Mouse (Mus musculus) layer of hippocampus, adult 2 months (tissue): ENCODE data around the gene Vasp. TPM values are rescaled to one million over a fixed set of nuclear protein-coding genes. Genes with fewer than 3 reads are reported as not detected.

Experiments
- DNase-seq, 2 experiments: peaks; one replicate each; pipeline ENCODE4 v3.0.0; 2022; ENCODE audit warnings: low spot score in 2 of 2
- H3K27ac ChIP-seq: fragments of 200-600 bp; 2 replicates; pipeline ENCODE4 v1.8.1; 2022
- H3K4me3 ChIP-seq: fragments of 200-600 bp; 2 replicates; pipeline ENCODE4 v1.8.1; 2022; ENCODE audit warnings: mild to moderate bottlenecking
- CTCF ChIP-seq: fragments of 200-600 bp; conservative IDR thresholded peaks from 2 replicates; pipeline ENCODE4 v1.8.1; 2022; ENCODE audit warnings: antibody characterized with exemption, mild to moderate bottlenecking, moderate library complexity
- total RNA-seq, 2 experiments: library from RNA; stranded (reverse); gene quantifications; 2 replicates each; pipeline ENCODE4 v1.2.3; 2021

Vasp gene
- total RNA-seq, 2 experiments from 2014 or later = 15.7 to 17.1 TPM

- H3K27ac ChIP-seq = no peak overlapping the region
- no peak for DNase-seq
- no peak overlapping the region; the same call in 1 of the 2 replicates for H3K4me3 ChIP-seq
- no peak for TF ChIP-seq CTCF
Measured at GRCm38 (mm10) chr7:19279052-19279451, 7.4 kb upstream of the Vasp start.

DNA sequence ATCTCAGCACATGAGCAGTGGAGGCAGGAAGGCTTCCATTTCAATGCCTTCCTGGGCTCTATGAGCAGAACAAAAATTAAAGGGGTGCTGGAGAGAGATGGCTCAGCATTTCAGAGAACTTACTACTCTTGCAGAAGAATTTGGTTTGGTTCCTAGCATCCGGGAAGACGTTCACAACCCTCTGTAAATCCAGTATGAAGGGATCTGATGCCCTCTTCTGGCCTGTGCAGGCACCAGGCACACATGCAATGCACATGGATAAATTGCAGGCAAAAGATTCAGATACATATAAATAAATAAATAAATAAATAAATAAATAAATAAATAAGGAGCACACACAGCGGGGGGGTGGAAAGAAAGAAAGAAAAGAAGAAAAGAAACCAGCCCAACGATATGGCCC, 4.6 kb upstream of the Vasp start:
- no peak for DNase-seq
- peak; percentile 56 for TF ChIP-seq CTCF
- Histone ChIP-seq H3K4me3 (no peak overlapping the region), H3K27ac (no peak overlapping the region)

GRCm38 (mm10) chr7:19272173-19272764, 652 bp upstream of the Vasp start:
- H3K27ac ChIP-seq = peak overlapping the region; percentile 89
- no peak for DNase-seq
- TF ChIP-seq CTCF = no peak
- peak overlapping the region; percentile 78 for H3K4me3 ChIP-seq

DNA sequence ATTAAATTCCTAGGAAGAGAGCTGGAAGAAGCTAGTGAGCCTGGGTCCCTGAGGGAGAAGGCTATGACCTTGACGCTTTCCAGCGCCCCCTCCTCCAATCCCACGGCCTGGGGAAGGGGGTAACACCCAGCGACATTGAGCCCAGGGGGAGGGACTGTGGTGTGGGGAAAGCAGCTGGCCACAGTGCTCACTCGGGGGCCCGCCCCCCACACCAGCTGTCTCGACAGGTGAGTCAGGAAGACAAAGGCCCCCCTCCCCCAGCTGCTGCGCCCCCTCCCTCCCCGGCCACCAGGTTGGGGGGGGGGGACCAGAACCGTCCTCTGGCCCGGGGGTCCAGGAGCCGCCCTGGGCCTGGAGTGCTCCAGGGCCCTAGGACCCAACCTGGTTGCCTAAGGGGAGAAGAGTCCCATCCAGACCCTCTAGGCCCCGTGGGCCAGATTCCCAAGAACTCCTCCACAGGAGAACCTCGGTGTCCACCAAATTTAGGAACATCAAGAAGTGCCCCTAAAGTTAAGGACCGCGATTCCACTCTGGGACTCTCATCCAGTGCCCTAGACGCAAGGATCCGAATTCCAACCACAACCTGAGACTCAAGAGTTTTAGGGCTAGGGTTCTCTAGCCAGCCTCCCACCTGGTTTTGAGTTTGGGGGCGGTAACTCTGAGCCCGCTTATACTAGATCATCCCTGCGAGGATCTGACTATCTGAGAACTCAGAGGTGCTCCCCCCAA, 944 bp downstream of the Vasp start:
- H3K27ac ChIP-seq = peak overlapping the region; percentile 89
- TF ChIP-seq CTCF = no peak
- no peak for DNase-seq
- peak overlapping the region; percentile 78 for H3K4me3 ChIP-seq

- Histone ChIP-seq H3K4me3 (peak overlapping the region; percentile 78), H3K27ac (peak overlapping the region; percentile 89)
- no peak for TF ChIP-seq CTCF
- DNase-seq = no peak
Measured at GRCm38 (mm10) chr7:19269721-19270441, 1.7 kb downstream of the Vasp start.

DNA sequence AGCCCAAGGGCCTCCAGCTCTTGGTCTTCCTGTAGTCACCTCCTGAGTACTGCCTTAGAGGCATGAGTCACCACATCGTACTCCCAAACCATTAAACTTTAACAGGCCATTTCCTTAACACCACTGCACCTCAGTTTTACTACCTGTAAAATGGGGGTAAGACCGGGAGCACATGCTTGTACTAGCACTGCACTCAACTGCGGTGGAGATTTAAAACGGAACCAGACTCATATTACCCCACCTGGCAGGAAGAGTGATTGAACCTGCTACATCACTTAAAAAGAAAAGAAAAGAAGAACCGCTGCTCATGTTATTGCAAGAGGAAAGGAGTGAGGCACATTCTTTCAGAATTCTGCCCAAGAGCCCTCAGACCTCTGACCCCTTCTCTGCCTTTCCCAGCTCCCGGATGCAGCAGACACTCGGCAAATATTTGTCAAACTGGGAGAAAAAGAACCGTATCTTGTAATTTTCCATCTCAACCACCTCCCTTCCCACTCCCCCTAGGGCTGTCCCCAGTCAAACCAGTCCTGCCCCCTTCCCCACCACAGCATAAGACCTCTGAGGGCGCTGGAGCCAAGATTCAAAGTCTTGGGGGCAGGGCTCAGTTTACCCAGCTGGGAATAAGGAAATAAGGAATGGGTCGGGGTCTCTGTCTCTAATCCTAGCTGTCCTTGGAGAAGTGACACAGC, 2.5 kb downstream of the Vasp start:
- Histone ChIP-seq H3K27ac (peak overlapping the region; percentile 89), H3K4me3 (peak overlapping the region; percentile 78)
- no peak for TF ChIP-seq CTCF
- no peak for DNase-seq

- TF ChIP-seq CTCF = no peak
- DNase-seq = no peak
- no peak overlapping the region for H3K4me3 ChIP-seq
- no peak overlapping the region for H3K27ac ChIP-seq
Measured at GRCm38 (mm10) chr7:19267051-19267450, 4.6 kb downstream of the Vasp start.

DNA sequence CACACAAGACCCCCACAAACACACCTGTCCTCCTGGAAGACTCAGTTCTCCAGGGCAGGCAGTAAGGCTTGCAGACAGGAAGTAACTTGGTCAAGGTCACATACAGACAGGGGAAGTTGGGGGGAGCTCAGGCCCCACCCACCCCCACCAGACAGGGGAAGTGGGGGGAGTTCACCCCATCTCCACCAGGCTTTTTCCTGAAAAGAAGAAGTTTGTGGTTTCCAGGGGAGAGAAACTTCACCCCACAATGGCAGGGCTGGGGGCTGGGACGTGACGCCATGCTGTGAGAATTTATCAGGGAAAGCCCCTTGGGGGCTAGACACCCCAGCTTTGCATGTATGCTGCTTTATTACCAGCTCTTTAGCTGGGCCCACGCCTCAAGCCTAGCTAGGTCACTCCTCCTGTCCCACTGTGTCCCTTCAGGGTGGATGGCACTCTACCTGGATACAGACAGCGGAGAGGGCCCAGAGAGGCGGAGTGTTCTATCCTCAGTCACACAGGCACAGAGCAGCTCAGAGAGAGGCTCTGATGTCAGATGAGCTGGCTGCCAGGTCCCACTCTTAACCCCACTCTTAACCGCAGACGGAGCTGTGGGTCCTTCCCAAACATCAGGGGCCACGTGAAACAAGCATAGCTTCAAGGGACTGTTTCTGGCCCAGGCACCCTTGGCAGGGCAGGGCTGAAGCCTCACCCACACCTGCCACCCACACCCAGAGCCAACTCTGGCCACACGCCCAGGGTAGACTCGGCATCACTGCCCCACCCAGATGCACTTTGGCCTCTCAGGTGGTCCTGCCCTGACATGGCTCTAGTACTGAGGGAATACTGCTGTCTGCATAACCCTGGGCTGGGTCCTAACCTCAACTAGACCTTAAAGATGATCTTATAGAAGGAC, 5.4 kb downstream of the Vasp start:
- no peak for DNase-seq
- Histone ChIP-seq H3K27ac (peak overlapping the region; percentile 48; the same call in 1 of the 2 replicates), H3K4me3 (no peak overlapping the region)
- TF ChIP-seq CTCF = no peak

DNA sequence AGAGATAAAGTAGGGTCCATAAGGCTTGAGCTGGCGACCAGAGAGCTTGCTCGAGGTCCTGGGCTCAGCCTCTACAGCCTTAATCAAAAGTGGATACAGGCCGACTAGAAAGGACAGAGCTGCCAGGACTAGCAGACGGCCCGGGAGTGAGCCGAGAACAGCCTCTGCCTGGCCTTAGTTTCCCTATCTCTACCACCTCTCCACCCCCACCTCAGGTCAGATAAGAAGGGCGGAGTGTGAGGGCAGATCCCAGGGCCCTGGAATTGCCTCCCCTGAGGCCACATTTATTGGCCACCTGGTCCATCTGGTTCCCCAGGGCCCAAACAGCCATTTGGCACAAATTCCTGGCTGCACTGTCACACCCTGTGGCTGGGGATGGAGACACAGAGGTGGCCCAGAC, 6.5 kb downstream of the Vasp start:
- no peak overlapping the region for H3K27ac ChIP-seq
- TF ChIP-seq CTCF = no peak
- no peak for DNase-seq
- H3K4me3 ChIP-seq = no peak overlapping the region

- Histone ChIP-seq H3K27ac (no peak overlapping the region), H3K4me3 (no peak overlapping the region)
- no peak for TF ChIP-seq CTCF
- no peak for DNase-seq
Measured at GRCm38 (mm10) chr7:19258336-19258735, 13.3 kb downstream of the Vasp start.

DNA sequence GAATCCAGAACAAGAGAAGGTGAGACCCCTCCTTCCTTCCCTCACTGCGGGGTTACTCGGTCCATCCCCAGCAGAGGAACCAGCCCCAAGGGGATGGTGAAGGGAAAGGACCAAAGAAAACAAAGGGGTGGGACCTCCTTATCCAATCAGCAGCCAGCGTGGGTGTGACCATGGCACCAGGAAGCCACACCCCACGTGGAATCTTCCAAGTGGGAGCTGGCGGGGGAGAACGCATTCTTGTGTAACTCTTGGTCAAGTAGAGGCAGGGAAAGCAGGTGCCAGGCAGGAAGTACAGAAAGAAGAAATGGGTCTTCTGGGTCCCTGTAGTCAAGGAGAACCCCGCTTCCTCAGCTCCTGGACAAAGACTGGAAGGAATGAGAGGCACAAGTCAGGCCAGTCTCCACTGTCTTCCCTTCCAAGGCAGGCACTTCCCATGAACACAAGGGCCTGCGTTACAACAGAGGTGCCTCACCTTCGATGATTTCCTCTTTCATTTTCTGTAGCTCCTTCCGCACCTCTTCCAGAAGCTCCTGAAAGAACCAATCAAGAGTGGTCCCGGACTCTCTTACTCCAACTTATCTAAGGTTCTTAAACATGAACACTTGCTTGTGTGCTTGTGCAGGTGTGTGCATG, 14.1 kb downstream of the Vasp start:
- TF ChIP-seq CTCF = no peak
- peak; percentile 54 to 58 for DNase-seq

DNA sequence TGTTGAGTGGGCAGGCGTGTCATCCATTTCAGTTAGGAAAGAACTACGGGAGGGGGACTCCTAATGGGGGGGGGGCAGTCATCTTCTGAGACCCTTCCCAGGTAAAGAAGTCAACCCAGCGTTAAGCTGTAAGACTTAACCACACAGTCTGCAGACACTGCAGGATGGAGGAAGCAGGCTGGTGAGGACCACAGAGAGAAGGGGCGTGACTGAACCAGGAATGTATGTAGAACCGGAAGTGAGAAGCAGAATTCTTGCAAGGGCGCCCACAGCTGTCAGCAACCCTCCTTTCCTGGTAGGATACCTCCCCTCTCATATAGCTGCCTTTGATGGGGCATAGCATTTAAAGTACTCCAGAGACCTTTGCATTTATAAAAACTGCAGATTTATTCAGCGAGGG, 15.1 kb downstream of the Vasp start:
- TF ChIP-seq CTCF = no peak
- Histone ChIP-seq H3K4me3 (no peak overlapping the region), H3K27ac (no peak overlapping the region)
- no peak for DNase-seq

More for the DNA sequence above, 14.1 kb downstream of the Vasp start:
- Histone ChIP-seq H3K27ac (no peak overlapping the region), H3K4me3 (no peak overlapping the region)
